Mouse (Mus musculus): ENCODE measurements around the gene Ahnak2. TPM values are rescaled to one million over a fixed set of nuclear protein-coding genes. Genes with fewer than 3 reads are reported as not detected.
A peak's percentile ranks its signal among the peaks of the same experiment; 100 is the strongest.
"Not testable (repeated sequence)": the region's sequence is repeated elsewhere in the genome, so short reads cannot be mapped to it uniquely, and the experiment has no call there.

Gene Ahnak2
- polyA plus RNA-seq, 1 experiment from 2014 or later, result 1.0 TPM

GRCm38 (mm10) chr12:112821216-112821615 lies 18.8 kb upstream of the Ahnak2 start:
- no peak for DNase-seq (ENCODE audit: low spot score)

DNA sequence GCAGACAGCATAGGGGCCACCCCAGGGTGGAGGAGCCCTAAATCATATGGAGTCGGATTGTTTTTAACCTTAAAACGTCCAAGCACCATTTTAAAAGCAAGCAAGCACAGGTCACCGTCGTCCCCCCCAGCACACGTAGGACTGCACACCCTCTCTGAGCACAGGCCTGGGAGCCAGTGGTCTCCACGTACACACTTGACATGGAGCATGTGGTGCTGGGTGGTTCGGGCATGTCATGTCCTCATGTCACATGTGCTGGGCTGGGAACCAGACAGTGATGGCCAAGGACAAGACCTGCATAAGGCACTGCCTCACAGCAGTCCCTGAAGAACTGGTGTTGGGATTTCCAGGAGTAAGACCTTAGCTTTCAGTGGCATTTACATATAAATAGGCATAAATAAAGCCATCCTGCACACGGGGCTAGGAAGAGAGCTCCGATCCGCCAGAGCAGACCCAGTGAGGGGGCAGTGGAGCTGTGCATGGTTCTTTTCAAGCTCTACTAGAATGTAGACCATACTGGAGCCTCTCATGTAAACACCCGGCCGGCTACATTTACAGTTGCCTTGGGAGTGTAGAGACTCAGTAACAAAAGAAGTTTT lies 18.0 kb upstream of the Ahnak2 start:
- no peak for DNase-seq (ENCODE audit: low spot score)

- DNase-seq (ENCODE audit: low spot score), result no peak
Measured at GRCm38 (mm10) chr12:112819057-112819662, 16.7 kb upstream of the Ahnak2 start.

GRCm38 (mm10) chr12:112816866-112817265 lies 14.4 kb upstream of the Ahnak2 start:
- DNase-seq (ENCODE audit: low spot score), result not testable (repeated sequence)

DNA sequence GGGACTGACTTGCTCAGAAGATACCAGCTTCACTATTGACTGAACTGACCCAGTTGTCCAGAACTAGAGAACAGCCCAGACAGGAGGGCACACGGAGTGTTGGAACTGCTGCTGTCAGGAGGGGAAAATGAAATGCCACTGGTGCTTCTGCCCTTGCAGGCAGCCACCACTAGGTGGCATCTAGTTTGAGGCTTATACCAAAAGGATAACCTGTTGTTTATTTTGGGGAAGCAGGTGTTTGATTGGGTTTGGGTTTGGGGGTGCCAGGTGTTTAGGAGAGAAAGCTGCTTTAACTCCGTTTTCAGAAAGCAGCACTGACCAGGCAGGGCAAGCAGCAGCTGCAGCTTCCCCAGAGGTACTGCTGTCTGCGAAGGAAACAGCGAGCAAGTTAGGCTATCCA lies 13.8 kb upstream of the Ahnak2 start:
- DNase-seq (ENCODE audit: low spot score), result peak; percentile 86

- no peak for DNase-seq (ENCODE audit: low spot score)
Measured at GRCm38 (mm10) chr12:112814682-112815470, 12.4 kb upstream of the Ahnak2 start.

GRCm38 (mm10) chr12:112813370-112813769 lies 10.9 kb upstream of the Ahnak2 start:
- no peak for DNase-seq (ENCODE audit: low spot score)

GRCm38 (mm10) chr12:112810092-112810885 lies 7.8 kb upstream of the Ahnak2 start:
- no peak for DNase-seq (ENCODE audit: low spot score)

GRCm38 (mm10) chr12:112809641-112810040 lies 7.2 kb upstream of the Ahnak2 start:
- DNase-seq (ENCODE audit: low spot score), result peak; percentile 19

- peak; percentile 94 for DNase-seq (ENCODE audit: low spot score)
Measured at GRCm38 (mm10) chr12:112808587-112809364, 6.3 kb upstream of the Ahnak2 start, which contains the start of gene Clba1. Gene Clba1 (plus strand): TSS chr12:112808937.

GRCm38 (mm10) chr12:112808212-112808586 lies 5.7 kb upstream of the Ahnak2 start:
- no peak for DNase-seq (ENCODE audit: low spot score)

DNA sequence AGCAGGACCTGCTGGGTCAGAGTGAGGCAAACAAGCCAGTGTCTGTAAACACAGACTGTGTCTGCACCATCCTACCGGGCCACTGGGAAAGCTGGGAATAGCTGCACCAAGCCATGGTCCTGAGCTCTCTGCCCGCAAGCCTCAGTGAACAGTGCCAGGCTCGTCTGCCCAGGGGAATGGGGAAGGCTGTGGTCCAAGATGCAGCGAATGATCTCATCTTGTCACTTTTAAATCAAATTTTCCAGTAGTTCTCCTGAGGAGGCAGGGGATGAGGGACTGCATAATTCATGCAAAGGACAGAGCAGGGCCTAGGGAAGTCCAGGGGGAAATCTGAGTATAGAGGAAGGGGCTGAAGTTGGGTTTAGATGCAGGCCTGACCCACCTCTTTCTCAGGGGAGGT lies 5.3 kb upstream of the Ahnak2 start:
- no peak for DNase-seq (ENCODE audit: low spot score)

GRCm38 (mm10) chr12:112806044-112806443 lies 3.6 kb upstream of the Ahnak2 start:
- DNase-seq (ENCODE audit: low spot score), result no peak

- no peak for DNase-seq (ENCODE audit: low spot score)
Measured at GRCm38 (mm10) chr12:112804046-112804445, 1.6 kb upstream of the Ahnak2 start.

DNA sequence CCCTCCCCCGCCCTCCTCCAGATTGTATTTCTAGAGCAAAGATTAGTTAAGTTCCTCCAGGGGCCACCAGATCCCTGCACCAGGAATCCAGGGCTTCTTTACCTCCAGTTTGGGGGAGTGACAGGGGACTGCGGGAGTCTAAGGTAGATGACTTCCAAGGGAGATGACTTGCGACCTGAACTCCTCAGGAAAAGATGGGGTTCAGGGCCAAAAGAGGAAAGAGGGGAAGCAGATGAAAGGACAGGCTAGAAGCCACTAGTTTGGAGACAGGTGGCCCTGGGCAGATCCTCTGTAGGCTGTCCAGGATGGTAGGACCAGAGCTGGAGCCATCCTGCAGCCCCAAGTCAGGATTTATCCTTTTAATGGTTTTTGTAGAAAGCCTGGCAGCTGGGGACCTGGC lies 460 bp upstream of the Ahnak2 start:
- no peak for DNase-seq (ENCODE audit: low spot score)

GRCm38 (mm10) chr12:112800476-112800875 lies 2.0 kb downstream of the Ahnak2 start:
- DNase-seq (ENCODE audit: low spot score), result peak; percentile 89

DNA sequence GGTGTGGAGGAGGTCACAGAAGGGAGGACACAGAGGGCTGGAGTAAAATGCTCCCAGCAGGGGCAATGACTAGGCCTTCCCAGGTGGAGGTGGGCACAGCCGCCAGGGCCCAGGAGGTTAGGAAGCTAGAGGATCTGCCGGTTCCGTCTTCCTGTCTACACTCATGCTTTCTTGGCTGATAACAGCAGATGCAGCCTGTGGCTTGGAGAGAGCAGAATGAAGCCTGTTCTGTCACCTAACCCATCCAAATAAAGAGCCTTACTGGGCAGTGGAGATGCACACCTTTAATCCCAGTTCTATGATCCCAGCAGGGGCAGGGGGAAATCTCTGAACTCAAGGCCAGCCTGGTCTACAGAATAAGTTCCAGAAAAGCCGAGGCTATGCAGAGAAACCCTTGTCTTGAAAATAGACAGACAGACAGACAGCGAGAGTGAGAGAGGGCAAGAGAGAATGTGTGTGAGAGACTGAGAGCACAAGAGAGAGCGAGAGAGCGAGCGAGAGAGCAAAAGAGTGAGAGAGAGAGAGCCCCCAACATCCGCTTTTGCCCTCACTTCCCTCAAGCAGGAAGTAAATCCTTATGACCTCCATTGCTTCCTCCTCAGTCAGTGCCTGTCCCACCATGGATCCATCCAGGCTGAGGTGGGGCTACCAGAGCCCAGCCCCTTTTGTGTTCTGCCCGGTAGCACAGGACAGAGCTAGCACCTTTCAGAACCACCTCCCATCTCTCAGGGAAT lies 3.1 kb downstream of the Ahnak2 start:
- no peak for DNase-seq (ENCODE audit: low spot score)

DNA sequence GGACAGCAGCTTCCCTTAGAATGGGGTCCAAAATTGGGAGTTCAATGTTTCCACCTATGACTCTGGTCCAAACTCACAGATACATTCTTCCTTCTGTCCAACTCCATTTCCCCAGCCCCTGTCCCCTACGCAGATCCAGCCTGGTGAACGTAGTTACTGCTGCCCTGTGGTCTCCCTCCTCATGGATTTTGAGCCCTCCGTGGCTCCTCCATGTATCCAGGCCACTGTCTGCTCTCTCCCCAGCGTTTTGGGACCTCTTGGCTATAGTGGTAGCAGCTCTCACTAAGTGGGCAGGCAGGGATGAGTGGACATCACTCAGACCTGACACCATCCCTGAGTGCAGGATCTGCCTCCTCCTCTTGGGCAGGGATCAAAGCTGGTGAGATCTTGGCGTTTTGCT lies 3.7 kb downstream of the Ahnak2 start:
- DNase-seq (ENCODE audit: low spot score), result no peak

- no peak for DNase-seq (ENCODE audit: low spot score)
Measured at GRCm38 (mm10) chr12:112798332-112798681, 4.2 kb downstream of the Ahnak2 start.

DNA sequence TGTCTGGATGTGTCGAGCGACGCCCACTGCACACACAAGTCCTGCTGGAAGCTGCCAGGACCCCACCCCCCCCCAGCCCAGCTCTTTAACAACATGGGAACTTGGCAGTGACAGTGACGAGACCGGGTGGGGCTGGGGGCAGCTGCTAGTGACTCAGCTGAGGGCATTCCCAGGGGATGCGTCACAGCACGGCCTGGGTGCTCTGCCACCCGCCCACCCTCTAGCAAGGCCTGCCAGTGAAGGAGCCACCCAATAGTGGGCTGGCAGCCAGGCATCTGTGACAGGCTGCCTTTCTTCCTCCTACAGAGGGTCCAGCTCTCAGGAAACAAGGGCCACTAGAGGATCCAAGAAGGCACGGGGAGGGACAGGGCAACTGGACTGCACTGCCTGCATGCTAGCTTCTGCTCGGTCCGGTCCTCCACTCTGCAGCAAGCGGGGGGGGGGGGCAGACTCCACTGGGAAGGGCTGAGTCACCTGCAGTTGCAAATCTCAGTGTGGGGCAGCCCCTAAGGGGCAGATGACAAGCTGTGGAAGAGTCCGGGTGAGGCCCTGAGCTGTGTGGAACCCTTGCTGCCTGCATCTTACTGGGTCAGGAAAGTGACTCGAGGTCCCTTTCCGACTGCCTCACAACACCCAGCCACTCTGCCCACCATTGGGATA lies 4.7 kb downstream of the Ahnak2 start:
- no peak for DNase-seq (ENCODE audit: low spot score)
